Mouse (Mus musculus) lung, embryonic 16.5 days (tissue): ENCODE data around the gene Eefsec. TPM values are rescaled to one million over a fixed set of nuclear protein-coding genes. Genes with fewer than 3 reads are reported as not detected.

ENCODE experiments used
- ATAC-seq: fragments of 200-750 bp; cut with Nextera tagmentation; 2 replicates; pipeline ENCODE4 v1.8.0; 2017; ENCODE audit warnings: low read depth, mild to moderate bottlenecking, moderate library complexity
- H3K27ac ChIP-seq: fragments of 300-500 bp; sonication (generic); 2 replicates; pipeline ENCODE4 v1.5.1; 2014; ENCODE audit warnings: mild to moderate bottlenecking, control low read depth, low read length
- H3K27me3 ChIP-seq: fragments of 300-500 bp; sonication (generic); 2 replicates; pipeline ENCODE4 v1.6.1; 2014; ENCODE audit warnings: low read depth, low read length, mixed read lengths; ENCODE audit not compliant: control insufficient read depth, insufficient read depth
- H3K36me3 ChIP-seq: fragments of 300-500 bp; sonication (generic); 2 replicates; pipeline ENCODE4 v1.6.1; 2014; ENCODE audit warnings: low read length; ENCODE audit not compliant: control insufficient read depth, insufficient read depth
- H3K4me1 ChIP-seq: fragments of 300-500 bp; sonication (generic); replicated peaks from 2 replicates; pipeline ENCODE4 v1.6.1; 2014; ENCODE audit warnings: low read length, mixed read lengths; ENCODE audit not compliant: control insufficient read depth, insufficient read depth
- H3K4me2 ChIP-seq: fragments of 300-500 bp; sonication (generic); 2 replicates; pipeline ENCODE4 v1.6.1; 2014; ENCODE audit warnings: low read depth, low read length, control low read depth
- H3K4me3 ChIP-seq: fragments of 300-500 bp; sonication (generic); 2 replicates; pipeline ENCODE4 v1.5.1; 2014; ENCODE audit warnings: mild to moderate bottlenecking, low read length, control low read depth
- H3K9ac ChIP-seq: fragments of 300-500 bp; sonication (generic); 2 replicates; pipeline ENCODE4 v1.6.1; 2014; ENCODE audit warnings: low read length, control low read depth
- H3K9me3 ChIP-seq: fragments of 300-500 bp; sonication (generic); 2 replicates; pipeline ENCODE4 v1.6.1; 2016; ENCODE audit warnings: low read length; ENCODE audit not compliant: control insufficient read depth
- WGBS: fragments of 180-500 bp; shearing (Covaris S2); extraction: QIAGEN DNeasy Blood & Tissue Kit; methylation state at CpG from one replicate; pipeline ENCODE4 v1.1.7; 2014; 5-methylcytosine and 5-hydroxymethylcytosine counted together
- polyA plus RNA-seq: library from polyadenylated mRNA; unstranded; fragments of >200 nt; fragmentation: Nextera tagmentation; extraction: Ambion mirVana; gene quantifications from 2 replicates; pipeline ENCODE4 v1.2.1, GENCODE M21; 2015

The Eefsec gene
- polyA plus RNA-seq, 1 experiment from 2014 or later: 38.9 TPM

GRCm38 (mm10) chr6:88329336-88329735 lies 117.0 kb downstream of the Eefsec start:
- Histone ChIP-seq H3K36me3 (no peaks in the 10 kb centered on the region), H3K9ac (no peak overlapping the region), H3K4me3 (no peak overlapping the region), H3K4me1 (0 out of 2 replicates have a peak, but pooled peaks cover 3% of the 10 kb centered on the region), H3K27ac (no peak overlapping the region), H3K4me2 (no peak overlapping the region), H3K9me3 (peaks cover 7% of the 10 kb centered on the region; the same call in 1 of the 2 replicates), H3K27me3 (no peaks in the 10 kb centered on the region)
- no peak for ATAC-seq

GRCm38 (mm10) chr6:88321879-88322278 lies 124.5 kb downstream of the Eefsec start:
- no peaks in the 10 kb centered on the region; the same call in 1 of the 2 replicates for H3K4me1 ChIP-seq
- ATAC-seq: peak; percentile 89

GRCm38 (mm10) chr6:88321253-88321652 lies 125.1 kb downstream of the Eefsec start:
- no peaks in the 10 kb centered on the region for H3K36me3 ChIP-seq
- ATAC-seq: no peak
- H3K4me3 ChIP-seq: no peak overlapping the region
- 72% methylated on average over 5 of the region's 5 CpGs for WGBS
- H3K4me2 ChIP-seq: no peak overlapping the region
- no peaks in the 10 kb centered on the region for H3K9me3 ChIP-seq
- H3K4me1 ChIP-seq: no peaks in the 10 kb centered on the region; the same call in 1 of the 2 replicates
- no peaks in the 10 kb centered on the region for H3K27me3 ChIP-seq
- no peak overlapping the region for H3K27ac ChIP-seq
- no peak overlapping the region for H3K9ac ChIP-seq

More at GRCm38 (mm10) chr6:88321879-88322278, 124.5 kb downstream of the Eefsec start:
- Histone ChIP-seq H3K4me2 (no peak overlapping the region), H3K36me3 (no peaks in the 10 kb centered on the region), H3K9ac (no peak overlapping the region), H3K27ac (no peak overlapping the region), H3K9me3 (no peaks in the 10 kb centered on the region), H3K4me3 (no peak overlapping the region), H3K27me3 (no peaks in the 10 kb centered on the region)
- WGBS: 29% methylated on average over 7 of the region's 7 CpGs

- Histone ChIP-seq H3K36me3 (no peaks in the 10 kb centered on the region), H3K9me3 (no peaks in the 10 kb centered on the region), H3K27ac (no peak overlapping the region), H3K4me3 (no peak overlapping the region), H3K9ac (no peak overlapping the region), H3K4me2 (no peak overlapping the region), H3K4me1 (no peaks in the 10 kb centered on the region; the same call in 1 of the 2 replicates), H3K27me3 (no peaks in the 10 kb centered on the region)
- WGBS: 94% methylated on average over 1 of the region's 1 CpGs
- no peak for ATAC-seq
These were observed 126.6 kb downstream of the Eefsec start for GRCm38 (mm10) chr6:88319735-88320134.

GRCm38 (mm10) chr6:88315295-88315694 lies 131.0 kb downstream of the Eefsec start:
- no peak overlapping the region for H3K9ac ChIP-seq
- ATAC-seq: 0 out of 2 replicates have a peak, but pooled peaks have one; percentile 41
- H3K27ac ChIP-seq: no peak overlapping the region
- H3K9me3 ChIP-seq: no peaks in the 10 kb centered on the region
- WGBS: 31% methylated on average over 2 of the region's 2 CpGs
- H3K4me2 ChIP-seq: no peak overlapping the region
- H3K4me1 ChIP-seq: no peaks in the 10 kb centered on the region
- no peak overlapping the region for H3K4me3 ChIP-seq
- no peaks in the 10 kb centered on the region for H3K36me3 ChIP-seq
- H3K27me3 ChIP-seq: no peaks in the 10 kb centered on the region

GRCm38 (mm10) chr6:88313937-88314336 lies 132.4 kb downstream of the Eefsec start:
- Histone ChIP-seq H3K27me3 (no peaks in the 10 kb centered on the region), H3K4me2 (no peak overlapping the region), H3K27ac (no peak overlapping the region), H3K36me3 (no peaks in the 10 kb centered on the region), H3K4me3 (no peak overlapping the region), H3K9me3 (no peaks in the 10 kb centered on the region), H3K9ac (no peak overlapping the region), H3K4me1 (no peaks in the 10 kb centered on the region)
- ATAC-seq: no peak
- WGBS: 70% methylated on average over 9 of the region's 9 CpGs

GRCm38 (mm10) chr6:88311593-88311992 lies 134.7 kb downstream of the Eefsec start:
- Histone ChIP-seq H3K9me3 (no peaks in the 10 kb centered on the region), H3K27ac (no peak overlapping the region), H3K27me3 (no peaks in the 10 kb centered on the region), H3K4me1 (no peaks in the 10 kb centered on the region), H3K4me2 (no peak overlapping the region), H3K9ac (no peak overlapping the region), H3K4me3 (no peak overlapping the region), H3K36me3 (no peaks in the 10 kb centered on the region)
- ATAC-seq: no peak
- 78% methylated on average over 10 of the region's 10 CpGs for WGBS

- 68% methylated on average over 4 of the region's 4 CpGs for WGBS
- peaks cover 2% of the 10 kb centered on the region; the same call in 1 of the 2 replicates for H3K4me1 ChIP-seq
- H3K36me3 ChIP-seq: no peaks in the 10 kb centered on the region
- no peak overlapping the region for H3K4me3 ChIP-seq
- ATAC-seq: peak; percentile 49; the same call in 1 of the 2 replicates
- H3K4me2 ChIP-seq: no peak overlapping the region
- peak overlapping the region; percentile 1; the same call in 1 of the 2 replicates for H3K27ac ChIP-seq
- H3K9me3 ChIP-seq: no peaks in the 10 kb centered on the region
- no peaks in the 10 kb centered on the region for H3K27me3 ChIP-seq
- no peak overlapping the region for H3K9ac ChIP-seq
These were observed 140.1 kb downstream of the Eefsec start for GRCm38 (mm10) chr6:88306100-88306746.

GRCm38 (mm10) chr6:88301234-88301633 lies 145.1 kb downstream of the Eefsec start:
- Histone ChIP-seq H3K4me3 (no peak overlapping the region), H3K4me1 (peaks cover 4% of the 10 kb centered on the region; the same call in 1 of the 2 replicates), H3K36me3 (peaks cover 3% of the 10 kb centered on the region; the same call in 1 of the 2 replicates), H3K27ac (no peak overlapping the region), H3K9me3 (no peaks in the 10 kb centered on the region), H3K27me3 (no peaks in the 10 kb centered on the region), H3K9ac (no peak overlapping the region), H3K4me2 (no peak overlapping the region)
- ATAC-seq: no peak
- 28% methylated on average over 7 of the region's 7 CpGs for WGBS
